Mouse (Mus musculus): ENCODE results near the gene Tle6. TPM values are rescaled to one million over a fixed set of nuclear protein-coding genes. Genes with fewer than 3 reads are reported as not detected.

Gene Tle6
- polyA plus RNA-seq, 1 experiment from 2014 or later: 30.4 TPM

GRCm38 (mm10) chr10:81600096-81600495, 777 bp downstream of the Tle6 start:
- H3K4me1 ChIP-seq: peaks cover 71% of the 10 kb centered on the region

GRCm38 (mm10) chr10:81599630-81600029, 1.2 kb downstream of the Tle6 start:
- 78% methylated on average over 5 of the region's 5 CpGs for WGBS
- no peaks in the 10 kb centered on the region for H3K9me3 ChIP-seq
- 0 out of 2 replicates have a peak overlapping the region, but pooled peaks have one; percentile 73 for H3K27ac ChIP-seq (replicated peaks)
- no peak overlapping the region for H3K9ac ChIP-seq
- H3K27me3 ChIP-seq (replicated peaks): peaks cover 12% of the 10 kb centered on the region
- H3K4me2 ChIP-seq: no peak overlapping the region
- peaks cover 69% of the 10 kb centered on the region for H3K4me1 ChIP-seq
- ATAC-seq (ENCODE audit: extremely low read depth, insufficient number of reproducible peaks, low FRiP score, low TSS enrichment): no peak
- H3K4me3 ChIP-seq: no peak overlapping the region
- H3K36me3 ChIP-seq: no peaks in the 10 kb centered on the region

More at GRCm38 (mm10) chr10:81600096-81600495, 777 bp downstream of the Tle6 start:
- Histone ChIP-seq H3K9me3 (no peaks in the 10 kb centered on the region), H3K9ac (no peak overlapping the region), H3K4me2 (peak overlapping the region; percentile 69), H3K27ac (replicated peaks) (peak overlapping the region; percentile 73), H3K36me3 (no peaks in the 10 kb centered on the region), H3K4me3 (peak overlapping the region; percentile 44; the same call in 1 of the 2 replicates), H3K27me3 (replicated peaks) (peaks cover 7% of the 10 kb centered on the region)
- 39% methylated on average over 10 of the region's 10 CpGs for WGBS
- ATAC-seq (ENCODE audit: extremely low read depth, insufficient number of reproducible peaks, low FRiP score, low TSS enrichment): no peak

GRCm38 (mm10) chr10:81598871-81599270, 2.0 kb downstream of the Tle6 start:
- no peak overlapping the region for H3K4me3 ChIP-seq
- H3K4me2 ChIP-seq: no peak overlapping the region
- WGBS: 53% methylated on average over 6 of the region's 6 CpGs
- H3K4me1 ChIP-seq: peaks cover 69% of the 10 kb centered on the region
- H3K9me3 ChIP-seq: no peaks in the 10 kb centered on the region
- ATAC-seq (ENCODE audit: extremely low read depth, insufficient number of reproducible peaks, low FRiP score, low TSS enrichment): no peak
- no peaks in the 10 kb centered on the region for H3K36me3 ChIP-seq
- H3K27ac ChIP-seq (replicated peaks): no peak overlapping the region
- H3K9ac ChIP-seq: no peak overlapping the region
- peaks cover 19% of the 10 kb centered on the region for H3K27me3 ChIP-seq (replicated peaks)

GRCm38 (mm10) chr10:81598342-81598741, 2.5 kb downstream of the Tle6 start:
- no peak overlapping the region for H3K4me2 ChIP-seq
- peaks cover 25% of the 10 kb centered on the region for H3K27me3 ChIP-seq (replicated peaks)
- H3K9ac ChIP-seq: peak overlapping the region; percentile 76
- H3K36me3 ChIP-seq: no peaks in the 10 kb centered on the region
- H3K9me3 ChIP-seq: no peaks in the 10 kb centered on the region
- WGBS: 32% methylated on average over 3 of the region's 3 CpGs
- H3K4me1 ChIP-seq: peaks cover 69% of the 10 kb centered on the region
- no peak for ATAC-seq (ENCODE audit: extremely low read depth, insufficient number of reproducible peaks, low FRiP score, low TSS enrichment)
- no peak overlapping the region for H3K4me3 ChIP-seq
- peak overlapping the region; percentile 85; the same call in 1 of the 2 replicates for H3K27ac ChIP-seq (replicated peaks)

DNA sequence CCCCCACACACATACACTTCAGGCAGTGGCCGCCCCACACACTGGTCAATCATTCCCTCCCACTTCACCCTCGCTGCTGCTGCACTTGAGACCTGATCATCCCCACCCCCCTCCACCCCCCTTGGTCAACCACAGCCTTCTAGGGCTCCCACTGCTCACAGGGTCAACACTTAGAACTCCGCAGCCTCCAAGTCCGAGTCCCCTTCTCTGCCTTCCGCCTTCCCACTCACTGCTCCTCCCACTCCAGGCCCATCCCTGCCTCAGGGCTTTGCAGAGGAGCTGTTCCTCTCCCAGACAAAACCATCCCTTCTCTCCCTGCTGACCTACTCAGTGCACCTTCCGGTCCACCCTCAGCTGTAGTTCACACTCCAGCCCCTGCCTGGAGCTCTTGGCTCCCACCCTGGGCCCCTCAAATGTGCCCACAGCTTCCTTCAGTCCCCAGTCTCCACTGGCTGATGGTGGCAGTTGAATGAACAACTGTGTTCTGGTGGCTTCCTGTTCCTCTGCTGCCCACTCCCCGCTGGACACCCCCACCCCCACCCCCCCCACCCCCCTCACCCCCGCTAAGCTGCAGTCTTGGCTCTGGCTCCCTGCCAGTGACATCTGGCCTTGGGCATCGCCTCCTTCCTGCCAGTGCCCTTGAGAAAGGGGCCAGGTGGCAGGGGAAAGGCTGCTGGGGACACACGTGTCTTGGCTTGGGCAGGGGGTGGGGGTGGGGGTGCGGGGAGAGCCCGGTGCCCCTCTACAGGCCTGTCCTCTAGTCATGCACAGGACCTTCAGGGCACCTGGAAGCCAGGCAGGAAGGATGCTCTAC, 3.5 kb downstream of the Tle6 start:
- peak overlapping the region; percentile 69 for H3K4me2 ChIP-seq
- H3K4me1 ChIP-seq: peaks cover 62% of the 10 kb centered on the region
- 0 out of 2 replicates have a peak, but pooled peaks have one; percentile 2 for ATAC-seq (ENCODE audit: extremely low read depth, insufficient number of reproducible peaks, low FRiP score, low TSS enrichment)
- H3K9me3 ChIP-seq: no peaks in the 10 kb centered on the region
- WGBS: 7% methylated on average over 12 of the region's 12 CpGs
- peak overlapping the region; percentile 76 for H3K9ac ChIP-seq
- no peaks in the 10 kb centered on the region for H3K36me3 ChIP-seq
- peak overlapping the region; percentile 45 for H3K4me3 ChIP-seq
- H3K27me3 ChIP-seq (replicated peaks): peaks cover 34% of the 10 kb centered on the region
- peak overlapping the region; percentile 85 for H3K27ac ChIP-seq (replicated peaks)

- WGBS: 6% methylated on average over 10 of the region's 10 CpGs
- H3K4me1 ChIP-seq: peaks cover 55% of the 10 kb centered on the region
Measured at GRCm38 (mm10) chr10:81596611-81597010, 4.3 kb downstream of the Tle6 start.

GRCm38 (mm10) chr10:81595599-81595998, 5.3 kb downstream of the Tle6 start:
- WGBS: 38% methylated on average over 5 of the region's 5 CpGs
- peak overlapping the region; percentile 69; the same call in 1 of the 2 replicates for H3K4me2 ChIP-seq
- peak overlapping the region; percentile 76 for H3K9ac ChIP-seq

More at GRCm38 (mm10) chr10:81596611-81597010, 4.3 kb downstream of the Tle6 start:
- peaks cover 39% of the 10 kb centered on the region for H3K27me3 ChIP-seq (replicated peaks)
- H3K4me2 ChIP-seq: peak overlapping the region; percentile 69
- H3K4me3 ChIP-seq: peak overlapping the region; percentile 45
- H3K9ac ChIP-seq: peak overlapping the region; percentile 76
- H3K36me3 ChIP-seq: no peaks in the 10 kb centered on the region
- no peak for ATAC-seq (ENCODE audit: extremely low read depth, insufficient number of reproducible peaks, low FRiP score, low TSS enrichment)
- peak overlapping the region; percentile 85 for H3K27ac ChIP-seq (replicated peaks)
- no peaks in the 10 kb centered on the region for H3K9me3 ChIP-seq

DNA sequence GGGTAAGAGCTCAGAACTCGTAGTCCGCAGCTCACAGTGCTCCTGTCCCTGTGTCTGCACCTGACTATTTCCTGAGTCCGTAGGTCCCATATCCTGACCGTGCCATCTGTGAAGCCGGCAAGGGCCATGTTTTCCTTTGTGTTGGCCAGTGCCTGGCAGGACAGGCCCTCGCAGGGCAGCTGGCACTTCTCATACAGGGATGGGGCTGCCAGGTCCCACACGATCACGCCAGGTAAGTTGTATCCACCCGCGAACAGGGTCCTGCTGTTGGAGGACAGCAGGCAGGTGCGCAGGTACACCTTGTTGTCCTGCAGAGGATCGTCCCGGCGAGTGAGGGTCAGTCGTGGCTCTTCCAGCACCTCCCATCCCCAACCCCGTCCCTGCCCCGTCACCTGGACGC, 6.9 kb downstream of the Tle6 start:
- no peak for ATAC-seq (ENCODE audit: extremely low read depth, insufficient number of reproducible peaks, low FRiP score, low TSS enrichment)
- Histone ChIP-seq H3K4me3 (no peak overlapping the region), H3K9ac (no peak overlapping the region), H3K9me3 (no peaks in the 10 kb centered on the region), H3K4me2 (no peak overlapping the region), H3K4me1 (peaks cover 34% of the 10 kb centered on the region), H3K36me3 (peaks cover 24% of the 10 kb centered on the region), H3K27me3 (replicated peaks) (peaks cover 39% of the 10 kb centered on the region), H3K27ac (replicated peaks) (no peak overlapping the region)
- WGBS: 69% methylated on average over 18 of the region's 18 CpGs

More at GRCm38 (mm10) chr10:81595599-81595998, 5.3 kb downstream of the Tle6 start:
- Histone ChIP-seq H3K4me3 (no peak overlapping the region), H3K9me3 (no peaks in the 10 kb centered on the region), H3K27ac (replicated peaks) (no peak overlapping the region), H3K4me1 (peaks cover 46% of the 10 kb centered on the region), H3K36me3 (peaks cover 7% of the 10 kb centered on the region; the same call in 1 of the 2 replicates), H3K27me3 (replicated peaks) (peaks cover 39% of the 10 kb centered on the region)
- ATAC-seq (ENCODE audit: extremely low read depth, insufficient number of reproducible peaks, low FRiP score, low TSS enrichment): no peak

- Histone ChIP-seq H3K4me1 (peaks cover 31% of the 10 kb centered on the region), H3K4me3 (no peak overlapping the region), H3K4me2 (no peak overlapping the region), H3K9me3 (no peaks in the 10 kb centered on the region), H3K27me3 (replicated peaks) (peaks cover 42% of the 10 kb centered on the region), H3K9ac (no peak overlapping the region), H3K36me3 (peaks cover 31% of the 10 kb centered on the region), H3K27ac (replicated peaks) (no peak overlapping the region)
- no peak for ATAC-seq (ENCODE audit: extremely low read depth, insufficient number of reproducible peaks, low FRiP score, low TSS enrichment)
- WGBS: 54% methylated on average over 4 of the region's 4 CpGs
Measured at GRCm38 (mm10) chr10:81593223-81593622, 7.7 kb downstream of the Tle6 start.

DNA sequence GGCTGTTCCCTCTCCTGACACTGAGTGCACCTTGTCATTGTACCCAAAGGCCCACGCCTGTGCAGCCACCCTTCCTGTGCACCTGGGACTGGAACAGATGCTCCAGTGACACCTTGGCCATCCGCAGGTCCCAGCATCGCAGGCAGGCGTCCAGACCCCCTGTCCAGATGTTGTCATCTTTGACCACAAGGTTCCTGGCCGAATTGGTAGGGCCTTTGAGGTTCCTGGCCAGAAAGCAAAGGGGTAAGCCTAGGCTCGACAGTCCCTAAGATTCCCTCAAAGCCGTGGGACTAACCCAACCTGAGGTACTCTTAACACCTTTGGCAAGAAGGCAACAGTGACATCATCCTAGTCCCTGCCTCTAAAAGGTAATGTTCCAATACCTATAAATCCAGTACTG, 8.2 kb downstream of the Tle6 start:
- Histone ChIP-seq H3K9me3 (no peaks in the 10 kb centered on the region), H3K4me1 (peaks cover 25% of the 10 kb centered on the region), H3K27me3 (replicated peaks) (peaks cover 44% of the 10 kb centered on the region), H3K4me2 (no peak overlapping the region), H3K27ac (replicated peaks) (no peak overlapping the region), H3K36me3 (peaks cover 37% of the 10 kb centered on the region), H3K4me3 (no peak overlapping the region), H3K9ac (no peak overlapping the region)
- ATAC-seq (ENCODE audit: extremely low read depth, insufficient number of reproducible peaks, low FRiP score, low TSS enrichment): no peak
- WGBS: 74% methylated on average over 7 of the region's 7 CpGs

DNA sequence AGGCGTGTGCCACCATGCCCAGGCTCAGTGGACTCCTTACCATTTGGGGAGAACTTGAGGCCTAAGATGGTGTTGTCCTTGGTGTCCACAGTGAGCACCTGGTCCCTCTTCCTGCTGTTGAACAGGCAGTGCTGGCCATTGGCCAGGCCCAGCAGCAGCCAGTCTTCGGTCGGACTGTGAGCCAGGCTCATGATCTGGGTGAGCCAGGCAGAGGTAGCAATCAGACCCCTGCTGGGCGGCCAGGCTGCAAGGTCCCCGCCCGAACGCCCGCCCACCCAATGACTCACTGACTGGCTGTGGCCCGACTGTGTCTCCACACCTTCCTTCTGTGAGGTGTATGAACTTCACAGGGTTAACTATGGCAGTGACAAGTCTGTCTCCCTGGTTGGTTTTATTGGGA, 9.0 kb downstream of the Tle6 start:
- peaks cover 17% of the 10 kb centered on the region for H3K4me1 ChIP-seq
- H3K9ac ChIP-seq: no peak overlapping the region
- no peak overlapping the region for H3K27ac ChIP-seq (replicated peaks)
- no peak overlapping the region for H3K4me3 ChIP-seq
- peaks cover 45% of the 10 kb centered on the region for H3K36me3 ChIP-seq
- no peak overlapping the region for H3K4me2 ChIP-seq
- no peaks in the 10 kb centered on the region for H3K9me3 ChIP-seq
- WGBS: 47% methylated on average over 9 of the region's 9 CpGs
- peaks cover 52% of the 10 kb centered on the region for H3K27me3 ChIP-seq (replicated peaks)
- no peak for ATAC-seq (ENCODE audit: extremely low read depth, insufficient number of reproducible peaks, low FRiP score, low TSS enrichment)

All from heart, embryonic 13.5 days (tissue).